Mouse (Mus musculus) CH12.LX (cell line): ENCODE data around the gene Ercc1. TPM values are rescaled to one million over a fixed set of nuclear protein-coding genes. Genes with fewer than 3 reads are reported as not detected.
A peak's percentile ranks its signal among the peaks of the same experiment; 100 is the strongest.

Source experiments
- DNase-seq: peaks from one replicate; pipeline ENCODE4 v3.0.0-alpha.2; 2013; ENCODE audit errors: extremely low read depth
- H3K27ac ChIP-seq: 2 replicates; pipeline ENCODE4 v1.5.1; 2012; ENCODE audit warnings: low read depth, mild to moderate bottlenecking, control low read depth, moderate library complexity; ENCODE audit not compliant: insufficient read depth
- H3K27me3 ChIP-seq: replicated peaks from 2 replicates; pipeline ENCODE3; 2012; ENCODE audit warnings: inconsistent platforms
- H3K36me3 ChIP-seq, 2 experiments: replicated peaks in 1 of 2; 2 replicates each; pipeline versions ENCODE3 to v1.6.1; 2012; ENCODE audit warnings: inconsistent platforms in 1 of 2, low read length in 1 of 2, mild to moderate bottlenecking in 1 of 2, mixed read lengths in 1 of 2, moderate library complexity in 1 of 2; ENCODE audit not compliant: control insufficient read depth in 1 of 2, insufficient read depth in 1 of 2
- H3K4me1 ChIP-seq, 2 experiments: 2 replicates each; pipeline ENCODE4 v1.6.1; 2012; ENCODE audit warnings: inconsistent platforms in 1 of 2, moderate library complexity in 1 of 2; ENCODE audit not compliant: insufficient read depth in 2 of 2, control insufficient read depth in 1 of 2
- H3K4me2 ChIP-seq: 2 replicates; pipeline ENCODE4 v1.6.1; 2012; ENCODE audit warnings: low read depth, mild to moderate bottlenecking, control low read depth; ENCODE audit not compliant: poor library complexity, insufficient read depth, severe bottlenecking
- H3K4me3 ChIP-seq, 3 experiments: fragments of 150-350 bp in 1 of 3; sonication (generic) in 1 of 3; replicated peaks in 1 of 3; 2 replicates each; pipeline versions ENCODE3 to v1.5.1; 2011 to 2012; ENCODE audit warnings: low read depth in 2 of 3, low read length in 2 of 3, mild to moderate bottlenecking in 2 of 3, moderate library complexity in 2 of 3, control low read depth in 1 of 3, improper control_type of control experiment in 1 of 3, inconsistent platforms in 1 of 3, mixed read lengths in 1 of 3; ENCODE audit not compliant: poor library complexity in 1 of 3
- H3K79me2 ChIP-seq: replicated peaks from 2 replicates; pipeline ENCODE4 v1.6.1; 2012; ENCODE audit warnings: mild to moderate bottlenecking, moderate library complexity; ENCODE audit not compliant: control insufficient read depth, poor library complexity, insufficient read depth, severe bottlenecking; ENCODE audit errors: extremely low read depth
- H3K9ac ChIP-seq: 2 replicates; pipeline ENCODE4 v1.6.1; 2012; ENCODE audit warnings: low read depth, mild to moderate bottlenecking, control low read depth, moderate library complexity; ENCODE audit not compliant: insufficient read depth
- H3K9me3 ChIP-seq: replicated peaks from 2 replicates; pipeline ENCODE3; 2012; ENCODE audit warnings: low read length, inconsistent platforms, mixed read lengths
- CHD1 ChIP-seq: IDR thresholded peaks from 2 replicates; pipeline ENCODE4 v1.6.1; 2012; ENCODE audit warnings: low read depth, low read length, improper control_type of control experiment, inconsistent platforms
- CTCF ChIP-seq, 2 experiments: IDR thresholded peaks in 1 of 2; conservative IDR thresholded peaks in 1 of 2; 2 replicates each; pipeline ENCODE4 v1.5.1; 2011 to 2012; ENCODE audit warnings: low read depth in 2 of 2, low read length in 2 of 2, improper control_type of control experiment in 1 of 2, inconsistent platforms in 1 of 2, mild to moderate bottlenecking in 1 of 2, moderate library complexity in 1 of 2
- ELF1 ChIP-seq: IDR thresholded peaks from 2 replicates; pipeline ENCODE4 v1.6.1; 2014; ENCODE audit warnings: low read depth, mild to moderate bottlenecking, inconsistent platforms, low read length, improper control_type of control experiment
- ETS1 ChIP-seq: conservative IDR thresholded peaks from 2 replicates; pipeline ENCODE4 v1.6.1; 2012; ENCODE audit warnings: low read depth, mild to moderate bottlenecking, inconsistent platforms, low read length, improper control_type of control experiment, moderate library complexity
- GABPA ChIP-seq: IDR thresholded peaks from 2 replicates; pipeline ENCODE4 v1.6.1; 2012; ENCODE audit warnings: low read depth, low read length, improper control_type of control experiment, inconsistent platforms; ENCODE audit not compliant: insufficient replicate concordance
- HCFC1 ChIP-seq: IDR thresholded peaks from 2 replicates; pipeline ENCODE4 v1.6.1; 2012; ENCODE audit warnings: low read depth, mild to moderate bottlenecking, inconsistent platforms, low read length, improper control_type of control experiment
- JUN ChIP-seq: IDR thresholded peaks from 2 replicates; pipeline ENCODE4 v1.6.1; 2011; ENCODE audit warnings: low read depth, mild to moderate bottlenecking, low read length, improper control_type of control experiment, moderate library complexity; ENCODE audit not compliant: insufficient read depth
- JUND ChIP-seq: conservative IDR thresholded peaks from 2 replicates; pipeline ENCODE4 v1.6.1; 2011; ENCODE audit warnings: low read depth, low read length, improper control_type of control experiment
- KAT2A ChIP-seq: IDR thresholded peaks from 2 replicates; pipeline ENCODE4 v1.6.1; 2012; ENCODE audit warnings: low read length, improper control_type of control experiment, inconsistent platforms; ENCODE audit not compliant: insufficient replicate concordance
- MAFK ChIP-seq: IDR thresholded peaks from 2 replicates; pipeline ENCODE4 v1.6.1; 2011; ENCODE audit warnings: low read length, improper control_type of control experiment; ENCODE audit not compliant: insufficient replicate concordance
- MAX ChIP-seq: IDR thresholded peaks from 2 replicates; pipeline ENCODE4 v1.6.1; 2011; ENCODE audit warnings: low read length, improper control_type of control experiment
- MEF2A ChIP-seq: IDR thresholded peaks from 2 replicates; pipeline ENCODE4 v1.6.1; 2014; ENCODE audit warnings: low read depth, mild to moderate bottlenecking, inconsistent platforms, low read length, improper control_type of control experiment, borderline replicate concordance
- MXI1 ChIP-seq: IDR thresholded peaks from 2 replicates; pipeline ENCODE4 v1.6.1; 2011; ENCODE audit warnings: mild to moderate bottlenecking, low read depth, low read length, improper control_type of control experiment
- NELFE ChIP-seq: IDR thresholded peaks from 2 replicates; pipeline ENCODE4 v1.6.1; 2011; ENCODE audit warnings: low read depth, low read length, improper control_type of control experiment
- NRF1 ChIP-seq: IDR thresholded peaks from 2 replicates; pipeline ENCODE4 v1.6.1; 2014; ENCODE audit warnings: low read depth, mild to moderate bottlenecking, inconsistent platforms, low read length, improper control_type of control experiment, moderate library complexity
- POLR2A ChIP-seq: IDR thresholded peaks from 2 replicates; pipeline ENCODE4 v1.6.1; 2011; ENCODE audit warnings: low read depth, mild to moderate bottlenecking, improper control_type of control experiment, low read length
- RCOR1 ChIP-seq: conservative IDR thresholded peaks from 2 replicates; pipeline ENCODE4 v1.6.1; 2012; ENCODE audit warnings: low read depth, mild to moderate bottlenecking, inconsistent platforms, low read length, improper control_type of control experiment
- TCF12 ChIP-seq: IDR thresholded peaks from 2 replicates; pipeline ENCODE4 v1.6.1; 2014; ENCODE audit warnings: low read depth, mild to moderate bottlenecking, inconsistent platforms, low read length, improper control_type of control experiment
- UBTF ChIP-seq: IDR thresholded peaks from 2 replicates; pipeline ENCODE4 v1.6.1; 2012; ENCODE audit warnings: low read depth, mild to moderate bottlenecking, inconsistent platforms, low read length, improper control_type of control experiment, moderate library complexity
- USF1 ChIP-seq: IDR thresholded peaks from 2 replicates; pipeline ENCODE4 v1.6.1; 2014; ENCODE audit warnings: low read depth, mild to moderate bottlenecking, inconsistent platforms, low read length, improper control_type of control experiment
- ZKSCAN1 ChIP-seq: IDR thresholded peaks from 2 replicates; pipeline ENCODE4 v1.6.1; 2012; ENCODE audit warnings: low read depth, inconsistent platforms, low read length, improper control_type of control experiment, borderline replicate concordance
- ZMIZ1 ChIP-seq: IDR thresholded peaks from 2 replicates; pipeline ENCODE4 v1.6.1; 2012; ENCODE audit warnings: low read depth, mild to moderate bottlenecking, inconsistent platforms, low read length, improper control_type of control experiment
- ZNF384 ChIP-seq: IDR thresholded peaks from 2 replicates; pipeline ENCODE4 v1.6.1; 2012; ENCODE audit warnings: low read depth, low read length, improper control_type of control experiment, inconsistent platforms
- dilution Hi-C: fragments of 300-500 bp; cut with MboI; formaldehyde crosslinking; loops from 2 replicates; pipeline ENCODE4 v1.14.3; 2020; ENCODE audit warnings: low sequenced_read_pairs; ENCODE audit not compliant: extremely low pct_unique_long_range_greater_than_20kb, extremely low pct_ligation_motif_present
- in situ Hi-C: fragments of 300-500 bp; cut with MboI; formaldehyde crosslinking; loops from 3 replicates; pipeline ENCODE4 v1.14.3; 2019; ENCODE audit warnings: low sequenced_read_pairs, low pct_ligation_motif_present, low pct_unique_long_range_greater_than_20kb, mixed read lengths
- polyA plus RNA-seq: library from polyadenylated mRNA; unstranded; fragments of >175 nt; gene quantifications from 2 replicates; pipeline ENCODE4 v1.2.1, GENCODE M21; 2012; ENCODE audit warnings: low read depth; ENCODE audit not compliant: insufficient read length
- total RNA-seq, 2 experiments: library from RNA; depleted of rRNA; stranded (reverse); fragments of 300-350 nt in 1 of 2; fragments of >200 nt in 1 of 2; gene quantifications; 2 replicates each; pipeline ENCODE4 v1.2.3; 2012 to 2014

Ercc1 gene
- total and polyA plus RNA-seq, 3 experiments, result 26.9 to 28.2 (median 27.7) TPM

DNA sequence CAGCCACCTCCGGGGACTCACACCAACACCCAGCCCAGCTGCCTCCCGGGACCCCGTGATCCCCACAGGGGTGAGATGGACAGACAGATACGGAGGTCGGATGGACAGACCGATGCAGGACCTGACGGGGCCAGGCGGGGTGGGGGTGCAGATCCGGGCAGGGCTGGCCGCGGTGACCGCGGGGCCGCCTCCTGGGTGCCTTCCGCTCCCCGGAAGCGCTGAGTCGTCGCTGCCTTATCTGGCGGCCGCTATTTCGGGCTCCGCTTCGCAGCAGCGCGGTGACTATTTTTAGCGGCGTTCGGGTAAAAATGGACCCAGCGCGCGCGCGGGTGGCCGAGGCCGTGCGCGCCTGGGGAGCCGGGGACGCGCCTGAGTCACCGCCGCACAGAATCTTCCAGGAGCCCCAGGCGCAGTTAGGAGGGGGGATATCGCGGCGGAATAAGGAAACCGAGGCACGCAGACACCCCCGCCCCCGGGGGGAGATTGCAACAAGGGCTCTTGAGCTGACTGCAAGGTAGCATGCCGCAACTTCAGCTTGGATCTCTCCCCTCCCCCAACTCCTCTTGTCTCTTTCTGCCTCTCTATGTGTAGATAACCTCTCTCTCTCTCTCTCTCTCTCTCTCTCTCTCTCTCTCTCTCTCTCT lies 11.7 kb upstream of the Ercc1 start (continued):
- TF ChIP-seq UBTF (0 out of 2 replicates have a peak, but pooled peaks have one; percentile 24), KAT2A (0 out of 2 replicates have a peak, but pooled peaks have one; percentile 43), MEF2A (peak; percentile 100), CHD1 (no peak), MXI1 (peak; percentile 47; the same call in 1 of the 2 replicates), ELF1 (peak; percentile 83), TCF12 (peak; percentile 70), JUND (no peak)

DNA sequence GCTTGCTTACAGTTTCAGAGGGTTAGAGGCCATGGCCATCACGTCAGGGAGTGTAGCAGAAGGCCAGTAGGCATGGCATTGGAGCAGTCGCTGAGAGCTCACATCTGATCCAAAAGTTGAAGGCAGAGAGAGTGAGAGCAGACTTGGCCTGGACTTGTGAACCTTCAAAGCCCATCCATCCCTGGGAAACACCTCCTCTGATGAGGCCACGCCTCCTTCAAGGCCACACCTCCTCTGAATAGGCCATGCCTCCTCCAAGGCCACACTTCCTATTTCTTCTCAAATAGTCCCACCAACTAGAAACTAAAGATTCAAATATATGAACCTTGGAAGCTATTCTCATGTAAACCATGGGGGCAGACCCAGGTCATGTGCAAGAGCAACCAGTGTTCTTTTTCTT lies 9.0 kb upstream of the Ercc1 start:
- in situ Hi-C loops (no loop called here), dilution Hi-C loops (no loop called here)
- H3K4me2 ChIP-seq, result no peak overlapping the region
- H3K9me3 ChIP-seq, result no peaks in the 10 kb centered on the region
- H3K4me1 ChIP-seq, result peaks cover 17 to 36% of the 10 kb centered on the region in 2 experiments
- no peak overlapping the region for H3K27ac ChIP-seq
- peak; percentile 81 for DNase-seq
- H3K9ac ChIP-seq, result no peak overlapping the region
- peaks cover 14% of the 10 kb centered on the region for H3K27me3 ChIP-seq
- H3K79me2 ChIP-seq, result no peaks in the 10 kb centered on the region
- peaks cover 0 to 3% of the 10 kb centered on the region in 2 experiments for H3K36me3 ChIP-seq
- H3K4me3 ChIP-seq, result no peak overlapping the region
- TF ChIP-seq JUND (no peak), ELF1 (peak; percentile 60)

DNA sequence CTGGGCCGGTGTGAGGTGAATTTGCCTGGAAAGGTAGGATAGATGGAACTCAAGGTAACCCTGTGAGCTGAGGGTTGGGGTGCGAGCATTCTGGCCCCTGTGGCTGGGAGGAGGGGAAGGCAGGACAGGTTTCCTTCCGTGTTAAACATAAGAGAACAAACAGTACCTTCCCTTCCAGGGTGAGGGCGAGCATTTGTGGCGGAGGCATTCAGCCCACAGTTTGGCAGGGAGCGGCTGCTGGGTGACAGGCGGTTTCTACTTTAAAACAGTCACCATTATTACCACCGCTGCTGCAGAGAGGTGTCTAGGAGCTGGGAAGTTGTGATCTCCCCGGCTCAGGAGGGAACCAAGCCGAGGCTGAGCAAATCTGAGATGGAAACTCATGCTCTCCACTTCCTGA lies 7.5 kb upstream of the Ercc1 start:
- H3K4me2 ChIP-seq, result no peak overlapping the region
- TF ChIP-seq MXI1 (no peak), ZMIZ1 (no peak), POLR2A (no peak), NELFE (no peak), JUN (no peak), USF1 (no peak), MAX (no peak), MAFK (no peak), ZNF384 (no peak), ZKSCAN1 (no peak), ELF1 (no peak), NRF1 (no peak), HCFC1 (no peak), KAT2A (no peak), RCOR1 (no peak), JUND (no peak), ETS1 (no peak), CTCF (conservative IDR thresholded peaks at IDR 0.05 in 1 of 2, IDR thresholded peaks at IDR 0.05 in 1 of 2; ENCODE audit: low read depth in 2 of 2, low read length in 2 of 2) (no peak), GABPA (no peak)
- H3K36me3 ChIP-seq, result peaks cover 0 to 3% of the 10 kb centered on the region in 2 experiments
- no peaks in the 10 kb centered on the region for H3K79me2 ChIP-seq
- no peak overlapping the region for H3K4me3 ChIP-seq
- H3K4me1 ChIP-seq, result peaks cover 17 to 32% of the 10 kb centered on the region in 2 experiments
- dilution Hi-C loops, result no loop called here
- no peak overlapping the region for H3K27ac ChIP-seq
- H3K27me3 ChIP-seq, result peaks cover 22% of the 10 kb centered on the region
- DNase-seq, result no peak
- in situ Hi-C loops, result no loop called here
- no peaks in the 10 kb centered on the region for H3K9me3 ChIP-seq
- H3K9ac ChIP-seq, result no peak overlapping the region
